Mouse (Mus musculus): Measurements from ENCODE around the gene Gm7257.

Gene Gm7257

GRCm38 (mm10) chr9:36431584-36431983 lies at the start of gene Gm7257:
Gene Gm7257, plus strand, starts transcription at chr9:36431884.
- DNase-seq: no peak

GRCm38 (mm10) chr9:36402991-36403390 lies 28.7 kb upstream of the Gm7257 start:
- DNase-seq: no peak

- DNase-seq: no peak
Measured at GRCm38 (mm10) chr9:36435051-36435764, 3.5 kb downstream of the Gm7257 start.

- DNase-seq: no peak
Measured at GRCm38 (mm10) chr9:36475338-36475737, 43.7 kb downstream of the Gm7257 start, which contains the start of gene Gm9513. Gene Gm9513, plus strand, starts transcription at chr9:36475638.

All from cerebellum, adult 11-12 months (tissue).